Mouse (Mus musculus) erythroblast, embryonic 14.5 days (primary cell): Measurements from ENCODE around the gene Dctn2. TPM values are rescaled to one million over a fixed set of nuclear protein-coding genes. Genes with fewer than 3 reads are reported as not detected.

ENCODE experiments used
- H3K27me3 ChIP-seq: 2 replicates; pipeline ENCODE4 v1.6.1; 2012; ENCODE audit warnings: inconsistent platforms; ENCODE audit not compliant: control insufficient read depth
- H3K36me3 ChIP-seq: 2 replicates; pipeline ENCODE4 v1.6.1; 2012; ENCODE audit warnings: mild to moderate bottlenecking, inconsistent platforms; ENCODE audit not compliant: control insufficient read depth
- H3K4me1 ChIP-seq: 2 replicates; pipeline ENCODE4 v1.6.1; 2012; ENCODE audit warnings: inconsistent platforms; ENCODE audit not compliant: control insufficient read depth
- H3K4me3 ChIP-seq: replicated peaks from 2 replicates; pipeline ENCODE3; 2012; ENCODE audit warnings: moderate library complexity, mild to moderate bottlenecking, inconsistent platforms
- H3K9me3 ChIP-seq: 2 replicates; pipeline ENCODE4 v1.6.1; 2012; ENCODE audit warnings: low read length, inconsistent platforms, mixed read lengths; ENCODE audit not compliant: control insufficient read depth
- GATA1 ChIP-seq: IDR thresholded peaks from 2 replicates; pipeline ENCODE4 v1.6.1; 2012; ENCODE audit warnings: low read length, inconsistent platforms, mixed read lengths
- TAL1 ChIP-seq: IDR thresholded peaks from 3 replicates; pipeline ENCODE4 v1.6.1; 2012; ENCODE audit warnings: low read length, inconsistent platforms, mixed read lengths
- polyA plus RNA-seq: library from polyadenylated mRNA; stranded (reverse); fragments of >175 nt; gene quantifications from 2 replicates; pipeline ENCODE4 v1.2.3, GENCODE M21; 2012

Gene Dctn2
- polyA plus RNA-seq, 1 experiment: 15.3 TPM

DNA sequence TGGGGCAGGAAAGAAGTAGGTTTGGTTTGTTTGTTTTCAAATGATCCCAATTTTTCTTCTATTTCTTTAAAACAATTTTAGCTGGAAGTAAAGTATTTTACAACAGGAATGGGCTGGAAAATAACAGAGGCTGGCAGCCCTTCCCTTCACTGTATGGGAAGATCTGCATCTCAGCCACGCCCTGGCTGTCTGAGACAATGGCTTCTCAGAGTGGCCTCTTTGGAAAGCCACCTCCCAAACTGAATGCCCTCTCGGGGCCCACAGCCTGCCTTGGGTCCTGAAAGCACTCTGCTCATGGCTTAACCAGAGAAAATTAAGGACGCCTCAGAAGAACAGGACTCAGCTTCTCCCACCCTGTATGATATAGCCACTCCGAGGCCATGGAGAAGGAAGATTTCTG, 3.7 kb downstream of the Dctn2 start:
- peaks cover 74% of the 10 kb centered on the region for H3K36me3 ChIP-seq
- no peaks in the 10 kb centered on the region for H3K27me3 ChIP-seq
- TF ChIP-seq TAL1 (no peak), GATA1 (no peak)
- no peak overlapping the region for H3K4me3 ChIP-seq
- H3K4me1 ChIP-seq: peaks cover 61% of the 10 kb centered on the region
- H3K9me3 ChIP-seq: no peaks in the 10 kb centered on the region

DNA sequence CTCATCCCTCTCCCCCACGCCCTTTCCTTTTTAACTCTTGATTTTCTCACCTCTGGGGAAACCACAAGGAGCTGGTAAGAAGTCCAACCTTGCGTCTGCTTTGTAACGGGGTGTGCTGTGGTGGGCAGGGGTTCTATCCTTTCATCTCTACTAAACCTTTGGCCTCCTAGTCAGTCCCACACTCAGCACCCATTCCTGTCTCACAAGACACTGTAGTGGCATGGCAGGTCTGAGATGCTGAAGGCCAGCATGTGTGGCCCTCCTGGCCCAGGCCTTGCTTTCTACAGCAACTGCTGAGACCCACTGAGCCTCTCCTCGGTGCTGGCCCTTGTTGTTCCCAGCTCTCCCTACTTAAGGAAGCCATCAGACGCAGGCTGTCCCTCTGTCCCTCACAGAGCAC, 6.2 kb downstream of the Dctn2 start:
- no peaks in the 10 kb centered on the region for H3K9me3 ChIP-seq
- H3K4me3 ChIP-seq: no peak overlapping the region
- H3K27me3 ChIP-seq: no peaks in the 10 kb centered on the region
- TF ChIP-seq TAL1 (no peak), GATA1 (no peak)
- H3K36me3 ChIP-seq: peaks cover 95% of the 10 kb centered on the region
- peaks cover 47% of the 10 kb centered on the region for H3K4me1 ChIP-seq

DNA sequence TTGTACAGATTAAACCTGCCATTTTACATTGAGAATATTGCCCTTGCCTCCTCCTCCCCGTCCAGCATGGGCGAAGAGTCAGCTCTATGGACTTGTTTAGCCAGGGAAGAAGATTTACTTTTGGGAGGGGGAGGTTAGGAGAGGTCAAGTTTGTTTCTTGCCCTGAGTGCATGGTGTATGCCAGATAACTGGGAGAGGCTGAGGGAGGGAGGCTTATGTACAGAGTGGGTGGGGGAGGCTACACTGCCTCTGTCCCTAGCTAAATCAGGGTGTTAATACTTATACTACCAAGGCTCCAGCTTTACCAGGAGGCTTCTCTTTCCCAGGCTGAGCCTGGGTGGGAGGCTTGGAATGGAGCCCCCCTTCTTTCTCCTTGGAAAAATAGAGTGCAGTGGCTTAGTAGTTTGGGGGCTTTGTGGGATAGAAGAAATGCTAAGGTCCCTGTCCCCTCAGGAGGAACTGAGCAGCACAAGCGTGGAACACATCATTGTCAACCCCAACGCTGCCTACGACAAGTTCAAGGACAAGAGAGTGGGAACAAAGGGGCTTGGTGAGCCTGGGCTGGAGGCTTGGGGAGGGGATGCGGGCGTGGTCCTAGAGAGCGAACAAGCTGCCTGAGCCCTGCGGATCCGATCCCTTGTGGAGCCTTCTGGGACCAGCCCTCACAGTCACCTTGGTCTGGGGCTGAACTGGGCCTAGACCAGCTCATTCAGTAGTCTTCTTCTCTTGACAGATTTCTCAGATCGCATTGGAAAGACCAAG, 8.3 kb downstream of the Dctn2 start:
- H3K4me3 ChIP-seq: no peak overlapping the region
- H3K27me3 ChIP-seq: no peaks in the 10 kb centered on the region
- H3K9me3 ChIP-seq: peaks cover 3% of the 10 kb centered on the region; the same call in 1 of the 2 replicates
- H3K36me3 ChIP-seq: peaks cover 99% of the 10 kb centered on the region
- H3K4me1 ChIP-seq: peaks cover 31% of the 10 kb centered on the region
- TF ChIP-seq TAL1 (no peak), GATA1 (no peak)

DNA sequence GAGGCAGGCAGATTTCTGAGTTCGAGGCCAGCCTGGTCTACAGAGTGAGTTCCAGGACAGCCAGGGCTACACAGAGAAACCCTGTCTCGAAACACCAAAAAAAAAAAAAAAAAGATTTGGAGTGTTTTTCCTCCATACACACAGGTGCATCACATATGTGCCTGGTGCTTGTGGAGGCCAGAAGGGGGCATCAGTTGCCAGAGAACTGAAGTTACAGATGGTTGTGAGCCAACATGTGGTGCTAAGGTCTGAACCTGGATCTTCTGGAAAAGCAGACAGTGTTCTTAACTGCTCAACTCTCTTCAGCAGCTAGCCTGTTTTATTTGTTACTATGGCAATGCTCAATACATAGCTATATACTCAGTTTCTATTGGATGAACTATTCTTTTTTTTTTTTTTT, 13.6 kb downstream of the Dctn2 start:
- H3K4me3 ChIP-seq: no peak overlapping the region
- peaks cover 5% of the 10 kb centered on the region for H3K9me3 ChIP-seq
- no peak for TF ChIP-seq TAL1
- no peak for TF ChIP-seq GATA1
- peaks cover 98% of the 10 kb centered on the region for H3K36me3 ChIP-seq
- peaks cover 4% of the 10 kb centered on the region for H3K4me1 ChIP-seq
- no peaks in the 10 kb centered on the region for H3K27me3 ChIP-seq

DNA sequence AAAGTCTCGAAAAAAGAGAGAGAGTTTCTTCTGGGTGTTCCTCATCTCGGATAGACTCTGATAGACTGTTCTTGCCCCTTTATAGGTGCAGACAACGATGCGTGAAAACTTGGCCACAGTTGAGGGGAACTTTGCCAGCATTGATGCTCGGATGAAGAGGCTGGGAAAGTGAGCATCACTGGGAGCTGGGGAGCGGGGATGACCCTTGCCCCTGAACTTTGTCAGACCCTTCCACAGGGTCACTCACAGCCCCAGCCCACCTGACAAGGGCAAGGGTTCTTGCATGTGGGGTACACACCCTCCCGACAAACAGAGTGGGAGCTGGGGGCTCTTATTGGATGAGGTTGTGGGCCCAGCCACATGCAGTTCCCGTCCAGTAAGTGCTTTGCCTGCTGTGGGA, 15.1 kb downstream of the Dctn2 start:
- Histone ChIP-seq H3K4me1 (peaks cover 16% of the 10 kb centered on the region), H3K36me3 (peaks cover 99% of the 10 kb centered on the region), H3K9me3 (peaks cover 5% of the 10 kb centered on the region), H3K4me3 (no peak overlapping the region), H3K27me3 (no peaks in the 10 kb centered on the region)
- TF ChIP-seq TAL1 (no peak), GATA1 (no peak)

DNA sequence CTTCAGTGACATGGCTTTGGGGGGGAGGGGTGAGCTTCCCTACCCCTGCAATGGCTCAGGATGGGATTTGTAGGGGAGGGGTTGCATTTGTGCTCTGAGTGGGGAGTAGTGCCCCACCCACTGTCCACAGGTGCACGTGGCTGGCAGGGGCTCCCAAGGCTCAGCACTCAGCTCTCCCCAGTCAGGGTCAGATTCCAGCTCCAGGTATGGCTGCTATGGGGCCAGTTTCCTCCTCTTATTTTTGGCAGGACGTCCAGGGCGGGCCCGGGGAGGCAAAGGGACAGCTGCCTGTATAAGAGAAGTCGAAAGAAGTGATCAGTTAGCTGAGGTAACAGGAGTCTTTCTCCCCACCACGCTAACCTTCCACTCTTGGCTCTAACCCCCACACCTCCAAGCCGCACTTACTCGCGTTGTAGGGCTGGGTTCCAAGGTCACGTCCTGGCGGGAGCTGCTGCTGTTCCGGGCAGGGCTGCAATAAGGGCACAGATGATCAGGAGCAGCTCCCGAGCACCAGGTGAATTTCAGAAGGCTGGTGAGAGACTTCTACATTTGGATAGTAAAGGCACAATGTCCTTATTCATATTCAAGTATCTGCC, 16.6 kb downstream of the Dctn2 start:
- Histone ChIP-seq H3K4me3 (no peak overlapping the region), H3K36me3 (peaks cover 99% of the 10 kb centered on the region), H3K9me3 (peaks cover 5% of the 10 kb centered on the region), H3K27me3 (no peaks in the 10 kb centered on the region), H3K4me1 (peaks cover 30% of the 10 kb centered on the region)
- TF ChIP-seq TAL1 (no peak), GATA1 (no peak)

DNA sequence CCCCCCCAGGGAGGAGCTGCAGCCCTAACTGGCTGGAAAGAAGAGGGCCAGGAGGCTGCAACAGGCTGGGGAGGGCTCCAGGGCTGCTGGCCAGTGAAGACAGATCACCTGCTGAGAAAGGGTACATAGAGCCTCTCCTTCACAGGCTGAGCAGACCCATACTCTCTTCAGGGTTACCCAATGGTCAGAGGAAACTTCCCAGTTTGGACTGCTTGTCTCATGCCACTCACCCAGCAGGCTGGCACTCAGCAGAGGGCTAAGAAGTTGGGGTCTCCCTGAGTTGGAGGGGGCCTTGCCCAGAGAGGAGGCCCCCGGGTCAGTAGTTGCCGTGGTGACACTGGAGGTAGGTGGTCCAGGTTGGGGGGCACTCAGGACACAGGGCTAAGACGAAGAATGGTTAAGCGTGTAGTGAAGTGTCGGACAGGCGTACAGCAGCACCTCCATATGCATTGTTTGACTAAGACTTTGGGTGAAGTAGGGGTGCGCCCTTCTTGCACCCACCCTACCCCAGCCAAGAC, 18.0 kb downstream of the Dctn2 start:
- TF ChIP-seq GATA1 (no peak), TAL1 (no peak)
- Histone ChIP-seq H3K4me1 (peaks cover 38% of the 10 kb centered on the region), H3K4me3 (no peak overlapping the region), H3K36me3 (peaks cover 87% of the 10 kb centered on the region), H3K27me3 (no peaks in the 10 kb centered on the region), H3K9me3 (peaks cover 5% of the 10 kb centered on the region)

DNA sequence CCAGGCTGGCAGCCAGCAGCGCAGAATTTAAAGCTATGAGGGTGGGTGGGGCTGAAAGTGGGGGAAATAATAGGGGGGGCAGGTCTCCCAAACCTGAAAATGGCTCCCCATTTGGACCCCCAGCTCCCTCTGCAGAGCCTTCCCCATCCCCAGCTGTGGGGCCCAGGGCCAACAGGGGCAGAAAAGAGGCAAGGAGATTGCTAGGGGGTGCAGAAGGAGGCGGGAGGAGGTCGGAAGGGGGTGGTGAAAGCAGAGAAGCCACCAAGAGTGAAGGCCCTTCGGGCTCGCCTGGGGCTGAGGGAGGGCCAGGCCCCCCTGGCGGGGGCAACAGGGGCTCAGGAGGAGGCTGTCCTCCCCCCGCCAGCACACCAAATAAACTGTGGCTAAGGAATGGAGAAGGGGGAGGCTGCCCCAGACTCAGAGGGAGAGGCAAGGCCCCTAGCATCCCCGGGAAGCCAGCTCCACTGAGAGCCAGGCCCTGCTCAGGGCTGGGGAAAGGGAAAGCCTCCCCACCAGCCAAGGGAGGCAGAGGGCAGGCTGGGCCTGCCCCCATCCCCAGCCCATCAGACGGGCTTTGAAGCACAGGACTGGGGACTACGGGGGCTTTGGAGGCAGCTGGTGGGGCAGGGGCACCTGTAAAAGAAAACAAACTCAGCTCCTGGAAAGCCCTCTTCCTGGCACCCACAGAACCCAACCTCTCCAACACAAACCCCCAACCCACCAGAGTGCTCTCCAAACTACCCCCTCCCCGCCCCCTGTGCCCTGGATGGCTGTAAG, 18.7 kb downstream of the Dctn2 start:
- H3K4me3 ChIP-seq: no peak overlapping the region
- H3K36me3 ChIP-seq: peaks cover 80% of the 10 kb centered on the region
- peaks cover 46% of the 10 kb centered on the region for H3K4me1 ChIP-seq
- H3K9me3 ChIP-seq: no peaks in the 10 kb centered on the region
- TF ChIP-seq TAL1 (no peak), GATA1 (no peak)
- no peaks in the 10 kb centered on the region for H3K27me3 ChIP-seq

DNA sequence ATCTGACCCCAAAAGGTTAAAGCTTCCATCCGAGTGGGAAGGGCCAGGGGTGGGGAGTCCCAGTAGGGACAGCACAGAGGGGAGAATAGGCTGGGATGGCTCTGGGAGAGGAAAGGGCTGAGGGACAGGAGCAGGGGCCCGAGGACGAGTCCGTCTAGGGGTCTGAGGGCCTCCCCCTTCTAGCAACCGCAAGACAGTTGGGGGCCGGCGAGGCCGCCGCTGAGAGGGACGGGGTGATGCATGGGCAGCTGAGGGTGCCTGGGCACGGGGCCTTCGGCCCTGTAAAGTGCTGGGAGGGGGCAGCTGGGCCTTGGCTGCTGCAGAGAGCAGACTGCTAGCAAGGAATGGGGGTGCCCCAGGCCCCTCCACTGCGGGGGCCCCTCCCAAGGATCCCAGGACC, 19.5 kb downstream of the Dctn2 start:
- no peak overlapping the region for H3K4me3 ChIP-seq
- peaks cover 73% of the 10 kb centered on the region for H3K36me3 ChIP-seq
- no peaks in the 10 kb centered on the region for H3K9me3 ChIP-seq
- no peaks in the 10 kb centered on the region for H3K27me3 ChIP-seq
- peaks cover 49% of the 10 kb centered on the region for H3K4me1 ChIP-seq
- no peak for TF ChIP-seq TAL1
- no peak for TF ChIP-seq GATA1
